Mouse (Mus musculus) intestine, embryonic 14.5 days (tissue): ENCODE results near the gene Gpld1. TPM values are rescaled to one million over a fixed set of nuclear protein-coding genes. Genes with fewer than 3 reads are reported as not detected.
A peak's percentile ranks its signal among the peaks of the same experiment; 100 is the strongest.

Experiments used
- ATAC-seq: fragments of 200-750 bp; cut with Nextera tagmentation; replicated peaks from 2 replicates; pipeline ENCODE4 v1.8.0; 2017; ENCODE audit warnings: low read depth, moderate number of reproducible peaks, moderate TSS enrichment, moderate library complexity; ENCODE audit not compliant: low FRiP score, low TSS enrichment
- DNase-seq: peaks from one replicate; pipeline ENCODE4 v3.0.0-alpha.2; 2018; ENCODE audit warnings: low spot score
- H3K27ac ChIP-seq: fragments of 300-500 bp; sonication (generic); 2 replicates; pipeline ENCODE4 v1.5.1; 2014; ENCODE audit warnings: low read depth, mild to moderate bottlenecking, control low read depth
- H3K27me3 ChIP-seq: fragments of 300-500 bp; sonication (generic); replicated peaks from 2 replicates; pipeline ENCODE4 v1.6.1; 2014; ENCODE audit warnings: low read length, control low read depth; ENCODE audit not compliant: control insufficient read depth, insufficient read depth
- H3K36me3 ChIP-seq: fragments of 300-500 bp; sonication (generic); 2 replicates; pipeline ENCODE4 v1.6.1; 2014; ENCODE audit warnings: low read length, control low read depth; ENCODE audit not compliant: control insufficient read depth, insufficient read depth
- H3K4me1 ChIP-seq: fragments of 300-500 bp; sonication (generic); replicated peaks from 2 replicates; pipeline ENCODE4 v1.6.1; 2014; ENCODE audit warnings: low read length, control low read depth, mixed read lengths; ENCODE audit not compliant: control insufficient read depth, insufficient read depth
- H3K4me2 ChIP-seq: fragments of 300-500 bp; sonication (generic); 2 replicates; pipeline ENCODE4 v1.6.1; 2014; ENCODE audit warnings: low read length
- H3K4me3 ChIP-seq: fragments of 300-500 bp; sonication (generic); 2 replicates; pipeline ENCODE4 v1.5.1; 2014; ENCODE audit warnings: low read depth, low read length, control low read depth, mixed read lengths
- H3K9ac ChIP-seq: fragments of 300-500 bp; sonication (generic); 2 replicates; pipeline ENCODE4 v1.6.1; 2014; ENCODE audit warnings: mild to moderate bottlenecking, low read length
- H3K9me3 ChIP-seq: fragments of 300-500 bp; sonication (generic); 2 replicates; pipeline ENCODE4 v1.6.1; 2016; ENCODE audit warnings: low read length, control low read depth; ENCODE audit not compliant: control insufficient read depth
- WGBS: fragments of 180-500 bp; shearing (Covaris S2); extraction: QIAGEN DNeasy Blood & Tissue Kit; methylation state at CpG from one replicate; pipeline ENCODE4 v1.1.7; 2014; 5-methylcytosine and 5-hydroxymethylcytosine counted together
- polyA plus RNA-seq: library from polyadenylated mRNA; unstranded; fragments of >200 nt; fragmentation: Nextera tagmentation; extraction: Ambion mirVana; gene quantifications from 2 replicates; pipeline ENCODE4 v1.2.1, GENCODE M21; 2014

Gene Gpld1
- polyA plus RNA-seq, 1 experiment from 2014 or later, result 3.0 TPM

GRCm38 (mm10) chr13:24914915-24915314 lies 28.0 kb upstream of the Gpld1 start:
- ATAC-seq, result no peak
- WGBS, result 78% methylated on average over 4 of the region's 4 CpGs
- no peak overlapping the region for H3K9ac ChIP-seq
- H3K27me3 ChIP-seq, result no peaks in the 10 kb centered on the region
- H3K27ac ChIP-seq, result no peak overlapping the region
- peaks cover 46% of the 10 kb centered on the region for H3K36me3 ChIP-seq
- H3K9me3 ChIP-seq, result no peaks in the 10 kb centered on the region
- H3K4me3 ChIP-seq, result no peak overlapping the region
- DNase-seq, result no peak
- no peak overlapping the region for H3K4me2 ChIP-seq
- no peaks in the 10 kb centered on the region for H3K4me1 ChIP-seq

DNA sequence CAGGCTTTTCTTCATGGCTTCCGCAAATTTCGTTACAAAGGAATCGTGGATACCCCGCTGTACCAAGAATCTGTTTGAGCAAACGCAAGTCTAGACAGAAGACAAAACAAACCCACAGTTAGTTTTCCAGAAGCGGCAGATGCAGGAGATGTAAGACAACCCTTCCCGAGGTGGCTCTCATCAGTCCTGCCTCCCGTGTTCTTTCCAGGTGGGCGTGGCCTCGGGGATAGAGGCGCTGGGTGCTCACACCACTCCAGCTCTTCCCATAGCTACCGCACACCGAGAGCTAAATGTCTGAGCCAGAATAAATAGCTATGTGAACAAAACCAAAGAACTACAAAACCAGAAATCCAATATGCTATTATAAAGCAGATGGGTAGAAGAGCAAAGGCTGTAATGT lies 27.1 kb upstream of the Gpld1 start:
- H3K27me3 ChIP-seq, result no peaks in the 10 kb centered on the region
- no peak overlapping the region for H3K27ac ChIP-seq
- peaks cover 38% of the 10 kb centered on the region for H3K36me3 ChIP-seq
- ATAC-seq (no peak), DNase-seq (no peak)
- H3K4me3 ChIP-seq, result no peak overlapping the region
- no peaks in the 10 kb centered on the region for H3K4me1 ChIP-seq
- no peak overlapping the region for H3K9ac ChIP-seq
- 70% methylated on average over 13 of the region's 13 CpGs for WGBS
- no peaks in the 10 kb centered on the region for H3K9me3 ChIP-seq
- no peak overlapping the region for H3K4me2 ChIP-seq

DNA sequence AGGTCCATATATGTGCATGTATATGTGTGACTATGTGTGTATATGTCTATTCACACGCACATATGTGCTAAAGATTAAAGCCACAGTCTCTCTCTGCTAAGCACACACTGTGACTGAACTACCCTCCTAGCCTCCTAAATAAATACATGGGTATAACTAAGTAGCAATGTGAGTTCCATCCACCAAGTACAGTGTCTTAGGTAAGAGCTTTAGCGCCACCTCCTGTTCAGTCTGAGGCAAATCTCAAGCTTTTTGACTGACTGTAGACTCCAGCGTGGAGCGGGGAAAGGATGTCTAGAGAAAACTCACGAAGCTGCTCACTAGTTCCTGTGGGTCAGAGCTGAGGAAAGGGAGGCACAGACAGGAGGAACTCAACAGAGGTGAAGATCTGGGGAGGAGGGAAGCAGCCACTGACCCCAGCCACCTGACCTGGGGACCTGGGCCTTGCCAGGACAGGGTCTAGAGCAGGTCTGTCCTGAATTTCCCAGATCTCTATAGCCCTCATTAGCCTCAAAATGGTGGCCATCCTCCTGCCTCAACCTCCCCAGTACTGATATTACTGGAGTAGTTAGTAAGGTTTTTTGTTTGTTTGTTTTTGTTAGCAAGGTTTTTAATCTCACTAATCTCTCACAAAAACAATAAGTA lies 22.5 kb upstream of the Gpld1 start:
- Histone ChIP-seq H3K27ac (no peak overlapping the region), H3K4me3 (no peak overlapping the region), H3K27me3 (no peaks in the 10 kb centered on the region), H3K4me2 (no peak overlapping the region), H3K9me3 (no peaks in the 10 kb centered on the region), H3K4me1 (no peaks in the 10 kb centered on the region), H3K9ac (no peak overlapping the region), H3K36me3 (peaks cover 58% of the 10 kb centered on the region)
- 27% methylated on average over 5 of the region's 5 CpGs for WGBS
- DNase-seq (peak; percentile 72), ATAC-seq (peak; percentile 79)

- Histone ChIP-seq H3K9ac (no peak overlapping the region), H3K27ac (no peak overlapping the region), H3K36me3 (peaks cover 58% of the 10 kb centered on the region), H3K9me3 (no peaks in the 10 kb centered on the region), H3K4me3 (no peak overlapping the region), H3K4me2 (no peak overlapping the region), H3K4me1 (no peaks in the 10 kb centered on the region), H3K27me3 (no peaks in the 10 kb centered on the region)
- WGBS, result 52% methylated on average over 6 of the region's 6 CpGs
- DNase-seq (no peak), ATAC-seq (no peak)
Measured at GRCm38 (mm10) chr13:24921281-24921680, 21.7 kb upstream of the Gpld1 start.

DNA sequence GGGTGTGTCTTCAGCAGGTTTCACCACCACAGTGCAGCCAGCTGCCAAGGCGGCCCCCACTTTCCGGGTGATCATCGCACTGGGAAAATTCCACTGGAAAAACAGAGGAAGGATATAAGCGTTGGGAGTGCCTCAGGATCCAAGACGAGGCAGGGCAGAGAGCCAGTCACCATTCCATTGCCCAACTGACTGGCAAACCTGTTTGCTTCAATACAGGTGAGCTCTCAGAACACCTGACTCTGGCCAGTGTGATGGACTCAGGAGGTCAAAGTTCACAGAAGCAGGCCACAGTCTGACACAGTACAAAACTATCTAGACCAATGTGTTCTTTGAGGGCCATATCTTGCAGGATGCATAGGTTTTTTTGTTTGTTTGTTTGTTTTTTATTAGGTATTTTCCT lies 19.0 kb upstream of the Gpld1 start:
- Histone ChIP-seq H3K36me3 (peaks cover 40% of the 10 kb centered on the region), H3K4me1 (no peaks in the 10 kb centered on the region), H3K27ac (no peak overlapping the region), H3K27me3 (no peaks in the 10 kb centered on the region), H3K4me3 (no peak overlapping the region), H3K4me2 (no peak overlapping the region), H3K9ac (no peak overlapping the region), H3K9me3 (no peaks in the 10 kb centered on the region)
- no peak for DNase-seq
- no peak for ATAC-seq
- 88% methylated on average over 5 of the region's 5 CpGs for WGBS

GRCm38 (mm10) chr13:24930591-24930990 lies 12.4 kb upstream of the Gpld1 start:
- Histone ChIP-seq H3K4me2 (no peak overlapping the region), H3K36me3 (peaks cover 5% of the 10 kb centered on the region; the same call in 1 of the 2 replicates), H3K9me3 (no peaks in the 10 kb centered on the region), H3K27ac (no peak overlapping the region), H3K27me3 (no peaks in the 10 kb centered on the region), H3K9ac (no peak overlapping the region), H3K4me3 (no peak overlapping the region), H3K4me1 (no peaks in the 10 kb centered on the region)
- no peak for ATAC-seq
- no peak for DNase-seq

- no peaks in the 10 kb centered on the region for H3K4me1 ChIP-seq
- H3K4me3 ChIP-seq, result no peak overlapping the region
- no peaks in the 10 kb centered on the region for H3K27me3 ChIP-seq
- no peak for DNase-seq
- H3K36me3 ChIP-seq, result no peaks in the 10 kb centered on the region
- no peak overlapping the region for H3K27ac ChIP-seq
- WGBS, result 85% methylated on average over 7 of the region's 7 CpGs
- no peak overlapping the region for H3K9ac ChIP-seq
- H3K9me3 ChIP-seq, result no peaks in the 10 kb centered on the region
- no peak for ATAC-seq
- H3K4me2 ChIP-seq, result no peak overlapping the region
Measured at GRCm38 (mm10) chr13:24933199-24933598, 9.8 kb upstream of the Gpld1 start.

DNA sequence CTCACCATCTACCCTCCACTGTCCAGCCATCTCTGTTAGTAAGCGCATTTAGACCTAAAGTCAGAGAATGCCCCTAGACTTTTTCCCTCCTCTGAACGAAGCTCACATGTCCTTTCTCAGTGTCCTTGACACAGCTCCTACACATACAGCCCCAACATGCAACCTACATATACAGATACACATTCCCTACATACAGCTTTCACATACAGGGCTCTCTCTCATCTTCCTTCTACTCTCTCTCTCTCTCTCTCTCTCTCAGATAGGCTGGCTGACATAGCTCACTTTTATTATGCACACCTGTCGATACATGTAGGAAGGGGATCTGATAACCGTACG lies 6.2 kb upstream of the Gpld1 start:
- Histone ChIP-seq H3K9me3 (no peaks in the 10 kb centered on the region), H3K4me2 (peak overlapping the region; percentile 59), H3K4me3 (peak overlapping the region; percentile 72), H3K27me3 (no peaks in the 10 kb centered on the region), H3K27ac (peak overlapping the region; percentile 91), H3K36me3 (no peaks in the 10 kb centered on the region), H3K4me1 (no peaks in the 10 kb centered on the region), H3K9ac (peak overlapping the region; percentile 90)
- WGBS, result 42% methylated on average over 5 of the region's 5 CpGs
- ATAC-seq (no peak; the same call in none of the 2 replicates), DNase-seq (no peak)

DNA sequence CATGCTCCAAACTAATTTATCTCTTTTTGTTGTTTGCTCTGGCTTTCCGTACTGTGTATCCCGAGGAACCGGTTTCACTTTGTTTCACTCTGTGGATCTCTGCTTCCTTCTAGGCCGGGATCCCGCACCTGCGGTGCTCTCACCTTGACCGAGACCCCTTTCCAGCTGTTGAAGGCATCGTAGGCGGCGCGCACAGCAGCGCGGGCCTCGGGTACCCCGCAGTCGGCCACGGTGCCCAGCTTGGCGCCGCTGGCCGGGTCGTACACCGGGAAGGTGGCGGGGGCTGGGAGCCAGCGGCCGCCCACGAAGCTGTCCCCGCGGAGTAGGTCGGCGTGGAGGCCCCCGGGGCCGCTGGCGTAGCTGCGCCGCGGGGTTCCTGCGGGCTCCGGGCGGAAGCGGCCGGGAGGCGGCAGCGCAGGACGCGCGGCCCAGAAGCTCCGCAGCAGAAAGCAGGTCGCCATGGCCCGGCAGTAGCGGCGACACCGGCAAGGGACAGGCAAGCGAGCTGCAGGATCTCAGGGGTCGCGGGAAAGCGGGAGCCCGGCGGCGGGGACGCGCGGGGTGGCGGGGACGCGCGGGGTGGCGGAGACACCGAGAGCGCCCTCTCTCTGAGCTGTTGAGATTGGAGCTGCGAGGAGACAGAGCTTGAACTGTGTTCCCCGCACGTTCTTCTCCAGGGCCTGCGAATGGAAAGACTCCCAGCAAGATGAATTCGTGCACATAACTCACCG lies 5.7 kb upstream of the Gpld1 start, which contains the start of gene Aldh5a1:
TSS of gene Aldh5a1 (minus strand) at position 554 of the 731 bp plus-strand sequence.
- H3K27me3 ChIP-seq, result no peaks in the 10 kb centered on the region
- ATAC-seq (peak; percentile 77), DNase-seq (peak; percentile 92)
- H3K9me3 ChIP-seq, result no peaks in the 10 kb centered on the region
- no peaks in the 10 kb centered on the region for H3K36me3 ChIP-seq
- no peaks in the 10 kb centered on the region for H3K4me1 ChIP-seq
- under 1% methylated on average over 73 of the region's 75 CpGs for WGBS
- H3K4me2 ChIP-seq, result peak within 1 kb of the TSS; percentile 59
- peak within 1 kb of the TSS; percentile 90 for H3K9ac ChIP-seq
- H3K27ac ChIP-seq, result peak within 1 kb of the TSS; percentile 91
- H3K4me3 ChIP-seq, result peak within 1 kb of the TSS; percentile 72
